Mouse (Mus musculus) neutrophil, adult 5-6 weeks (primary cell): ENCODE measurements around the gene Olfr122. TPM values are rescaled to one million over a fixed set of nuclear protein-coding genes. Genes with fewer than 3 reads are reported as not detected.

Source experiments
- ATAC-seq: fragments of 151-379, 151-347 bp; 2 replicates; pipeline ENCODE4 v1.8.0; 2017; ENCODE audit warnings: mild to moderate bottlenecking, moderate TSS enrichment; ENCODE audit not compliant: insufficient number of reproducible peaks, poor library complexity, low FRiP score, severe bottlenecking; ENCODE audit errors: extremely low read depth
- total RNA-seq: library from RNA; stranded (forward); fragments of 200-1000 nt; gene quantifications from 2 replicates; pipeline ENCODE4 v1.2.3, GENCODE M21; 2017

Olfr122 gene
- total RNA-seq = not detected in 2 replicates

DNA sequence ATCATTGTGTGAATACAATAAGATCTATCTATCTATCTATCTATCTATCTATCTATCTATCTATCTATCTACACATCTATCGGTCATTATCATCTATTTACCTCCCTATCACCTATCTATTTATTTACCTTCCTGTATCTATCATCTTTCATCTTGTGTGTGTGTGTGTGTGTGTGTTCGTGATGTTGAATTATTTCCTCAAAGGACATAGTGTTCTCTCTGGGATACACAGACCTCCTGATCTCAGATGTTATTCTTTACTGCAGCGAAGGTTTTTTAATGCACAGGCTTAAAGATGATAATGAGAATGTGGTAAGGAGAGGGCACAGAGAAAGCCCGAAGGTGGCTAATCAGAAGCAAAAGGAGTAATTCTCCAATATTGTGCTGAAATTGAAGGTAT is at the start of gene Olfr122:
Olfr122 (plus strand) TSS at position 301 of the 400 bp plus-strand sequence.
- no peak for ATAC-seq

DNA sequence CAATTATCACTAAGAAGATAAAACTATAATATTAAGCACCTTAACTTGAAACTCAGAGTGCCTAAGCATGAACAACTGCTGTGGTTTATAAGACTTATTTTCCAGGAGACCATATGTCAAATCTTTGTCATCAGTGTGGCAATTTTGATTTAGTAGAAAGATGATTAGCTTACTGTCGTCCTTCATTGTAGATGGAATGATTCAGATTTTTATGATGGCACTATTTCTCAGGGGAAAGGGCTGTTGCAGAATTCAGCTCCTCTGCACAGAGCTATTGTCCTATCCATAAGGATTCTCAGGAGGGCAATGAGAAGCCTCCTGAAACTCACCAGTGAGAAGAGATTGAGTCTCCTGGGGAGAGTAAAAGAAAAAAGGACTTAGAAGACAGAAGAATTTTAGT is 46.9 kb upstream of the Olfr122 start, which contains the start of gene Olfr120:
Olfr120 (plus strand) TSS at position 301 of the 400 bp plus-strand sequence.
- ATAC-seq = no peak

- ATAC-seq = no peak
These were observed 30.3 kb upstream of the Olfr122 start for GRCm38 (mm10) chr17:37738070-37738469.

- ATAC-seq = no peak
These were observed 24.8 kb downstream of the Olfr122 start, which contains the start of gene Olfr123 for GRCm38 (mm10) chr17:37793229-37793628. Olfr123 (plus strand) TSS chr17:37793529.

GRCm38 (mm10) chr17:37799588-37799987 is 31.2 kb downstream of the Olfr122 start, which contains the start of gene Olfr124:
Olfr124 (plus strand) TSS chr17:37799888.
- ATAC-seq = no peak

Other genes with a start within 250 kb of the Olfr122 start
- not detected in 2 replicates for gene Olfr112, start 199.2 kb upstream of the Olfr122 start, total RNA-seq
- not detected in 2 replicates for gene Olfr113, start 190.9 kb upstream of the Olfr122 start, total RNA-seq
- gene Olfr114, start 175.9 kb upstream of the Olfr122 start, total RNA-seq = not detected in 2 replicates
- not detected in 2 replicates for gene Olfr115, start 141.5 kb upstream of the Olfr122 start, total RNA-seq
- not detected in 2 replicates for gene Olfr116, start 141.4 kb upstream of the Olfr122 start, total RNA-seq
- gene Olfr117, start 104.8 kb upstream of the Olfr122 start, total RNA-seq = not detected in 2 replicates
- gene Olfr118, start 101.6 kb upstream of the Olfr122 start, total RNA-seq = not detected in 2 replicates
- not detected in 2 replicates for gene Olfr119, start 72.0 kb upstream of the Olfr122 start, total RNA-seq
- gene Olfr120, start 46.8 kb upstream of the Olfr122 start, total RNA-seq = not detected in 2 replicates
- gene Olfr121, start 19.8 kb upstream of the Olfr122 start, total RNA-seq = 0.35 TPM in 1 of 2 replicates, not detected in the other
- gene Olfr123, start 24.9 kb downstream of the Olfr122 start, total RNA-seq = not detected in 2 replicates
- not detected in 2 replicates for gene Olfr124, start 31.3 kb downstream of the Olfr122 start, total RNA-seq
- not detected in 2 replicates for gene Olfr125, start 64.3 kb downstream of the Olfr122 start, total RNA-seq
- gene Olfr126, start 78.9 kb downstream of the Olfr122 start, total RNA-seq = not detected in 2 replicates
- 0.12 TPM in 1 of 2 replicates, not detected in the other for gene Olfr127, start 131.8 kb downstream of the Olfr122 start, total RNA-seq
- not detected in 2 replicates for gene Olfr128, start 151.9 kb downstream of the Olfr122 start, total RNA-seq
- not detected in 2 replicates for gene Olfr761, start 184.5 kb downstream of the Olfr122 start, total RNA-seq